Mouse (Mus musculus) embryonic facial prominence, embryonic 14.5 days (tissue): Measurements from ENCODE around the gene Tent4b. TPM values are rescaled to one million over a fixed set of nuclear protein-coding genes. Genes with fewer than 3 reads are reported as not detected.

Experiments used
- ATAC-seq: fragments of 200-750 bp; cut with Nextera tagmentation; 2 replicates; pipeline ENCODE4 v1.8.0; 2017; ENCODE audit warnings: low read depth, moderate number of reproducible peaks, moderate TSS enrichment
- DNase-seq: peaks from one replicate; pipeline ENCODE4 v3.0.0-alpha.2; 2015; ENCODE audit warnings: low spot score
- H3K27ac ChIP-seq: fragments of 300-500 bp; sonication (generic); replicated peaks from 2 replicates; pipeline ENCODE4 v1.5.1; 2014; ENCODE audit warnings: low read depth, mild to moderate bottlenecking, low read length, moderate library complexity
- H3K27me3 ChIP-seq: fragments of 300-500 bp; sonication (generic); replicated peaks from 2 replicates; pipeline ENCODE4 v1.6.1; 2014; ENCODE audit warnings: low read length; ENCODE audit not compliant: control insufficient read depth, insufficient read depth
- H3K36me3 ChIP-seq: fragments of 300-500 bp; sonication (generic); 2 replicates; pipeline ENCODE4 v1.6.1; 2014; ENCODE audit warnings: low read length, mixed read lengths; ENCODE audit not compliant: control insufficient read depth, insufficient read depth
- H3K4me1 ChIP-seq: fragments of 300-500 bp; sonication (generic); 2 replicates; pipeline ENCODE4 v1.6.1; 2014; ENCODE audit warnings: antibody characterized with exemption, low read length; ENCODE audit not compliant: control insufficient read depth, insufficient read depth
- H3K4me2 ChIP-seq: fragments of 300-500 bp; sonication (generic); 2 replicates; pipeline ENCODE4 v1.6.1; 2014; ENCODE audit warnings: low read depth, mild to moderate bottlenecking, low read length, moderate library complexity, mixed read lengths
- H3K4me3 ChIP-seq: fragments of 300-500 bp; sonication (generic); 2 replicates; pipeline ENCODE4 v1.5.1; 2014; ENCODE audit warnings: low read depth, mild to moderate bottlenecking, low read length
- H3K9ac ChIP-seq: fragments of 300-500 bp; sonication (generic); 2 replicates; pipeline ENCODE4 v1.6.1; 2014; ENCODE audit warnings: low read depth, mild to moderate bottlenecking, low read length, moderate library complexity, mixed read lengths
- H3K9me3 ChIP-seq: fragments of 300-500 bp; sonication (generic); 2 replicates; pipeline ENCODE4 v1.6.1; 2016; ENCODE audit warnings: low read length; ENCODE audit not compliant: control insufficient read depth
- WGBS: fragments of 180-500 bp; shearing (Covaris S2); extraction: QIAGEN DNeasy Blood & Tissue Kit; methylation state at CpG from one replicate; pipeline ENCODE4 v1.1.7; 2014; 5-methylcytosine and 5-hydroxymethylcytosine counted together
- polyA plus RNA-seq: library from polyadenylated mRNA; unstranded; fragments of >200 nt; fragmentation: Nextera tagmentation; extraction: Ambion mirVana; gene quantifications from 2 replicates; pipeline ENCODE4 v1.2.1, GENCODE M21; 2014

Gene Tent4b
- polyA plus RNA-seq, 1 experiment from 2014 or later = 10.0 TPM

GRCm38 (mm10) chr8:88307736-88308135, 108.7 kb downstream of the Tent4b start:
- Histone ChIP-seq H3K9me3 (no peaks in the 10 kb centered on the region), H3K27ac (no peak overlapping the region), H3K4me1 (no peaks in the 10 kb centered on the region), H3K27me3 (no peaks in the 10 kb centered on the region), H3K36me3 (no peaks in the 10 kb centered on the region), H3K4me2 (no peak overlapping the region), H3K4me3 (no peak overlapping the region), H3K9ac (no peak overlapping the region)
- WGBS = 81% methylated on average over 4 of the region's 4 CpGs
- DNase-seq (no peak), ATAC-seq (no peak)

Other genes starting within 250 kb of the Tent4b start
- 23.1 and 24.8 TPM in 2 replicates for gene Zfp423, start 239.6 kb upstream of the Tent4b start, polyA plus RNA-seq
- 44.3 and 48.3 TPM in 2 replicates for gene Cnep1r1, start 80.4 kb upstream of the Tent4b start, polyA plus RNA-seq
- 54.8 and 57.6 TPM in 2 replicates for gene Heatr3, start 61.4 kb upstream of the Tent4b start, polyA plus RNA-seq
- gene Adcy7, start 73.2 kb downstream of the Tent4b start, polyA plus RNA-seq = 7.3 and 7.7 TPM in 2 replicates
- 67.1 and 68.4 TPM in 2 replicates for gene Brd7, start 163.0 kb downstream of the Tent4b start, polyA plus RNA-seq